ENCODE assay signal across 10 mouse cellular contexts in the genomic region with DNA sequence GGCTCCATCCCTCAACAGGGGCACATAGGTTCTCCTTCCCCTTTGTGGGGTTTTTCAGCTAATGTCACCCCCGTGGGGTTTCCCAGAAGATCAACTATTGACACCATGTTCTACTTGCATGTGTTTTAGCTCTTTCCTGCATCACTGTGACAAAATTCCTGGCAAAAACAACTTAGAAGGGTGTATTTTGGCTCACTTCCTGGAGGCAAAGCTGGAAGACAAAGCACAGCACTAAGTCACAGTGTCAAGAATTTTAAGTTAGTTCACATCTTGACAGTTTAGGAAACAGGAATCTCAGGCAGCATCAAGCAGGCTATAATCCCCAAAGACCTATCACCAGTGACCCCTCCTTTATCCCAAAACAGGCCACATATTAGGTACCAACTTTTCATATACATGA.
"Had no signal": no experiment of that assay in that cellular context is flagged by ENCODE, and none has a peak within 500 bp of the region (broad histone marks: within the 10 kb centered on the region; RNA-seq: fewer than 3 reads in every experiment).

No protein-coding gene starts in this region.

- H3K9ac ChIP-seq: limb, embryonic 13.5 days; liver, embryonic 14.5 days; midbrain, embryonic 12.5 days; neural tube, embryonic 13.5 days had no signal

- H3K4me1 ChIP-seq: limb, embryonic 13.5 days; midbrain, embryonic 12.5 days; neural tube, embryonic 13.5 days had no signal

- H3K27ac ChIP-seq: limb, embryonic 13.5 days; liver, embryonic 14.5 days; midbrain, embryonic 12.5 days; neural tube, embryonic 13.5 days had no signal

- H3K27me3 ChIP-seq: limb, embryonic 13.5 days; midbrain, embryonic 12.5 days; neural tube, embryonic 13.5 days had no signal

- H3K36me3 ChIP-seq: limb, embryonic 13.5 days; midbrain, embryonic 12.5 days; neural tube, embryonic 13.5 days had no signal

- H3K4me2 ChIP-seq: limb, embryonic 13.5 days; midbrain, embryonic 12.5 days; neural tube, embryonic 13.5 days had no signal

- H3K4me3 ChIP-seq: limb, embryonic 13.5 days; midbrain, embryonic 12.5 days; neural tube, embryonic 13.5 days had no signal

- DNase-seq: left cerebral cortex, postnatal 4 days; lung, adult 18-20 months; right cerebral cortex, postnatal 25 days; spleen, adult 18-20 months; thymus, postnatal 4 days had no signal

- ATAC-seq: midbrain, embryonic 16.5 days had no signal

- H3K9me3 ChIP-seq: limb, embryonic 13.5 days; midbrain, embryonic 12.5 days; neural tube, embryonic 13.5 days had no signal
